Mouse (Mus musculus) cortical plate, adult 2 months (tissue): ENCODE results near the gene Sprr2a3.
"Not testable (repeated sequence)": the region's sequence is repeated elsewhere in the genome, so short reads cannot be mapped to it uniquely, and the experiment has no call there.

Source experiments
- CTCF ChIP-seq: fragments of 200-500 bp; IDR thresholded peaks from 2 replicates; pipeline ENCODE4 v1.5.1; 2011; ENCODE audit warnings: mild to moderate bottlenecking, control low read depth, low read length; ENCODE audit not compliant: insufficient read depth; ENCODE audit errors: extremely low read depth
- POLR2A ChIP-seq: fragments of 200-500 bp; IDR thresholded peaks from 2 replicates; pipeline ENCODE4 v1.6.1; 2011; ENCODE audit warnings: mild to moderate bottlenecking, low read length, control low read depth; ENCODE audit not compliant: insufficient read depth; ENCODE audit errors: extremely low read depth

DNA sequence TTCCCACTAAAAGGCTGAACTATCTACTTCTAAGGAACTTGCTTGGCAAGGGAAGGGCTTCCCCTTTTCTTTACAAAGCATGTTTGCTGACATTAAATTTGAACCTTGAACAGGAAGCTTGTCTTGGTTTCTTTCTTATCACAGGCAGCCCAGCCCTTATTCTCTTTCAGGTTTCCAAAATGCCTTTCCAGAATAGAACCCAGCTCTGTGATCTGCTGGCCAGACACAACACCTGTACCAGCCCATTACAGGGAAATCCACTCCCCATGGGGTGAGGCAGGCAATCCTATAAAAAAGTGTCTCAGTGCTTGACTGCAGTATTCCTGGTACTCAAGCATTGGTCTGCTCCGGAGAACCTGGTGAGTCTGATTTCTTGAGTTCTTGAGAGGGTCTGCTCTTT lies at the start of gene Sprr2a3:
- not testable (repeated sequence) for TF ChIP-seq CTCF, POLR2A
